Mouse (Mus musculus): Measurements from ENCODE around the gene Adgrb3.

DNA sequence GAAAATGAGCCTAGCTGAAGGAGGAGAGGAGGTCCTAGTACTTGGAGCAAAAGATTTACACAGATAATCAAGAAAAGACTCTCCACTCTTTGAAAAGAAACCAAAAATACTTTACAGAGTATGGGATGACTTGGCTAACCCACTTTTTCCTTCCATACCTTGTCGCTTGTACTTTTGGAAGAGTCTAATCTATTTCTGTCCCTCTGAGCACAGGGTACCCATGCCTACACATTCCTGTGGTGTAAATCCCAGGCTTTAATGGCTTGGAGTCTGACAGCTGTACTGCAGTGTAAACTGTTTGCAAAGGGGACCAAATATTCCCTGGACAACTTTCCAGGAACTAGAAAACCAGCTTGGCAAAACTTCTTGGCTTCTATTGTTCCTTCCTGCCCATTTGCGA, 28.0 kb upstream of the Adgrb3 start:
- TF ChIP-seq GATA1 (IDR thresholded peaks at IDR 0.05; ENCODE audit: low read length) = no peak
- no peak for TF ChIP-seq TAL1 (IDR thresholded peaks at IDR 0.05; ENCODE audit: low read length)

Measured in erythroblast, embryonic 14.5 days (primary cell).